Mouse (Mus musculus) gastrocnemius, adult 2 months (tissue): Measurements from ENCODE around the gene Srsf3. TPM values are rescaled to one million over a fixed set of nuclear protein-coding genes. Genes with fewer than 3 reads are reported as not detected.

ENCODE experiments used
- DNase-seq: peaks from one replicate; pipeline ENCODE4 v3.0.0; 2022
- H3K27ac ChIP-seq: fragments of 200-600 bp; 2 replicates; pipeline ENCODE4 v1.8.1; 2022; ENCODE audit warnings: mild to moderate bottlenecking
- H3K4me3 ChIP-seq: fragments of 200-600 bp; 2 replicates; pipeline ENCODE4 v1.8.1; 2022; ENCODE audit warnings: mild to moderate bottlenecking, moderate library complexity
- CTCF ChIP-seq: fragments of 200-600 bp; IDR thresholded peaks from 2 replicates; pipeline ENCODE4 v1.8.1; 2022; ENCODE audit warnings: antibody characterized with exemption, mild to moderate bottlenecking, moderate library complexity
- intact Hi-C: fragments of 180-260 bp; cut with DNase I; formaldehyde crosslinking; loops from one replicate; pipeline ENCODE4 v1.15.1; 2025
- total RNA-seq, 2 experiments: library from RNA; stranded (reverse); gene quantifications; 2 replicates each; pipeline ENCODE4 v1.2.3; 2021

Srsf3 gene
- total RNA-seq, 2 experiments from 2014 or later: 38.8 to 55.6 TPM

DNA sequence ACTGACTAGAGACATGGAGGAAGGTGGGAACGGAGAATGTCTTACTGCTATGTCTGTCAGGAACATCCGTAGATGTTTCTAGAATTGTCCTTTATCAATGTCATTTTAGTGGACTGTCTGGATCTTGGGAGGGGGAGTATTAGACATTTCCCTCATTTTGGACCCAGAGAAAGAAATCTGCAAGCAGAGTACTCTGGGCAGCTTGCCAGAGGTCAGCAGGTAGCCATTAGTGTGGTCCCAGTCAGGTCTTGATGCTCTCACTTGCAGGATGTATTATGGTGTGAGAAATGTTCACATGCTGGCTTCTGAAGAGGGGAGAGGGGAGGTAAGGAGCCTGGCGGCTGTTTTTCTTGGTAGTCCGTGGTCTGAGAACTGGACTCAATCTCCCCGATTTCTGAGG lies 60.1 kb downstream of the Srsf3 start:
- H3K4me3 ChIP-seq: no peak overlapping the region
- DNase-seq: no peak
- intact Hi-C loops: loop anchor here (2.0 kb wide), 1 partner anchor 36 kb away; no protein-coding TSS in a partner anchor
- H3K27ac ChIP-seq: no peak overlapping the region
- no peak for TF ChIP-seq CTCF

Other genes with a start within 250 kb of the Srsf3 start
- gene Brpf3, start 231.5 kb upstream of the Srsf3 start, total RNA-seq: 10 to 100 TPM; 15.5 to 16.2 TPM
- not detected for gene Pnpla1, start 174.2 kb upstream of the Srsf3 start, total RNA-seq
- under 1 TPM in 1 of 2 experiments, not detected in 1; 0.10 TPM for gene 4930539E08Rik, start 117.3 kb upstream of the Srsf3 start, total RNA-seq
- not detected for gene Pxt1, start 88.8 kb upstream of the Srsf3 start, total RNA-seq
- 10 to 100 TPM; 33.4 to 39.8 TPM for gene Kctd20, start 80.7 kb upstream of the Srsf3 start, total RNA-seq
- 10 to 100 TPM; 26.9 to 29.2 TPM for gene Stk38, start 24.6 kb upstream of the Srsf3 start, total RNA-seq
- gene Cdkn1a, start 58.3 kb downstream of the Srsf3 start, total RNA-seq: 100 to 1,000 TPM in 1 of 2 experiments, 10 to 100 TPM in 1; 32.6 to 103 TPM
- gene Rab44, start 81.5 kb downstream of the Srsf3 start, total RNA-seq: under 1 TPM in 1 of 2 experiments, not detected in 1; 0.59 TPM
- gene Cpne5, start 205.5 kb downstream of the Srsf3 start, total RNA-seq: not detected
- gene Ppil1, start 231.6 kb downstream of the Srsf3 start, total RNA-seq: 1 to 10 TPM; 5.1 to 7.3 TPM
- gene BC004004, start 236.2 kb downstream of the Srsf3 start, total RNA-seq: 100 to 1,000 TPM; 110 to 121 TPM